Mouse (Mus musculus) layer of hippocampus, adult 9-11 months (tissue): ENCODE measurements at regions not wholly inside any gene's neighbourhood (a gene's known extent, or its start where the extent isn't known, plus 50 kb on each side); places are given as distances from the start of the nearest gene placed in this dataset.

ENCODE experiments used
- DNase-seq: peaks from one replicate; pipeline ENCODE4 v3.0.0; 2022

DNA sequence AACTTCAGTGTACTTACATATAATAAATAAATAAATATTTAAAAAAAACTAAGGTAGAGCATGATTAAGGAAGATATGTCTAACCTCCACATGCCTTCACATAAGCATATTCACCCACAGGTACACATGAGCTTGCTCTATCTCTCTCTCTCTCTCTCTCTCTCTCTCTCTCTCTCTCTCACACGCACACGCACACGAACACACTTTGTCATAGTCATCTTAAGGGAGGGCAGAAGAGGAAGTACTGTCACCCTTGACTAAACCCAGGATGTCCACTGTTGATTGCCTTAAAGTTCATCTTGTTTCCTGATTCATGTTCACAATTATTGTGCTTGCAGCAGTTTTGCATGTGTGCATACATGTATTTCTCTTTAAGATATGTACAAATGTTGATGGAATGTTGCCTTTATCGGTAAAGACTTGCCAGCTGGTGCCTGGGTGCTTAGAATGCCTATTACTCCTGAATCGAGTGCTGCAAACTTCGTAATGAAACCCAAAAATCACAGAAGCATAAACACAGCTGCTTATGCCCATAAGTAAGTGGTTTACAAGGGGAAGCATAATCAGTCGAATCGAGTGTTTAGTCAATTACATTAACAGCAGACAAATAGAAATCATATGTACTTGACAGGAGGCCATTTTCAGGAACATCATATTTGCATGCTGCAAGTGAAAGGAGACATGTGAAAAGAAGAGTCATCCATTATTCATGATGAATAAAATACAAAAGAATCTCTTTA lies 84.3 kb downstream of the Tmem168 start:
- peak; percentile 16 for DNase-seq

DNA sequence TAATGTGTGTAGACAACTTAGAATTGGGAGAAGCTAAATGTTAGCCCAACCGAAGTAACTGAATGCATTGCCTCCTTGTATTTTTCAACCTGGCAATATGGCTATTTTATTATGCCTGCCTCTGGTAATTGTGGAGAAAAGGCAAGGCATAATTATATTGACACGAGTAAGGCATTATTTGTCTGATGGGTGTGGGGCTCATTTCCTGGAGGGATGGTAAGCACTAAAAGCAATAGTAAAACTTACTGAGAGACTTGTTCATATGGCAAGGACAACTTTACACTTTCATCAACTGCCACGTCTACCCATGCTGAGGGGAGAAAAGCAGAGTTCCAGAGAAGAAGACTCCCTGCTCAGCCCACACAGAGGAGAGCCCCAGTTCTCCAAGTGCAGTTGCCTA lies 93.8 kb downstream of the Tmem168 start:
- no peak for DNase-seq

DNA sequence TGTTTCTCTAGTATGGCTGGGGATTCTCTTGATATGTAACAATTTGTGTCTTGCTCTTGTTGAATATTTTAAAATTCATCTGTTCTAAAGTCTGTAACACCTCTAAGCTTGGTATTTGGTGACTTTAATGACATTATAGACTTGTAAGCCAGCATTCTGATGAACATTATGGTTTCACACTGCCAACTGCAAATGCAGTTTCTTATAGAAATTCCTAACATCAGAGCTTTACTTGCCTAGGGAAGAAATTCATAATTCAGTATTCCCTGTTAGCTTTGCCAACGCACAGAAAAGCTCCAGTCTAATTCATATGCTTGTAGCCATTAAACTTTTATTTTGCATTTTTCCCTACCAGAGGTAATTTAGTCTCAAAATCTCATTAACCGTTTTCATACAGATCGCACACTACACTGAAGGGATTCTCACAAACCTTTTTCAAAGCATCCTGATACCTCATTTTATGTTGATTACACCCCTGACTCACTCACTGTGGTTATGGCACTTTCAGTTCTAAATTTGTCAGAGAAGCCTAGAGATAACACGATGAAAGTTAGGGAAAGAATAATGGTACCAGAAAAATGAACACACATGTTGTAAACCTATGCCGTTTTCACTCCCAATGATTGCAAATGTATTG lies 131.3 kb downstream of the Tmem168 start:
- no peak for DNase-seq

DNA sequence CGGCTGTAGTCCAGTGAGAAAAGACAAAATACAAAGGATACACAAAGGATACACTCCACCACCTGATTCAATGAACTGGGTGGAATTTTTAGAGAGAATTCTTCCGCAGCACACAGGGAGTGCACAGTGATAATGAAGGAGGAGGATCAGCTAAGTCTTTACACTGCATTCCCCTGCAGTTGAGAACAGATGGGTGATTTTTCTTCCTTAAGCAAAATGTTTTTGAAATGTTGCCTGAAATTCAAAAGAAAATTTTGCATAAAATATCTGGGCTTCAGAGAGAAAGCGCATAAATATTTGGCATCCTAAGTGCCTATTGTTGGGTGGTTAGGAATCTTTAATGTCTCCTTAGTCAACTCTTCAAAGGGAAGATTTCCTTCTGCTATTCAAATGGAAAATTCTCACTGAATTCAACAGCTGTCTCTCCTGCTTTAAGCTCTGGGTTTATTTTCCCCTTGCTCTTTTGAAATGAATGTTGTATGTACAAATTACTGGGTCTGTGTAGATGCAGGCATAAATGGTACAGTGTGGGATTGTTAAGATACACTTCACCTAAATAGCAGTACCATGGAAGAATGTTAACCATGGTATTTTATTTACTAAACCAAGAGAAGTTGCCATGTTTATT lies 158.6 kb downstream of the Tmem168 start:
- peak; percentile 17 for DNase-seq

DNA sequence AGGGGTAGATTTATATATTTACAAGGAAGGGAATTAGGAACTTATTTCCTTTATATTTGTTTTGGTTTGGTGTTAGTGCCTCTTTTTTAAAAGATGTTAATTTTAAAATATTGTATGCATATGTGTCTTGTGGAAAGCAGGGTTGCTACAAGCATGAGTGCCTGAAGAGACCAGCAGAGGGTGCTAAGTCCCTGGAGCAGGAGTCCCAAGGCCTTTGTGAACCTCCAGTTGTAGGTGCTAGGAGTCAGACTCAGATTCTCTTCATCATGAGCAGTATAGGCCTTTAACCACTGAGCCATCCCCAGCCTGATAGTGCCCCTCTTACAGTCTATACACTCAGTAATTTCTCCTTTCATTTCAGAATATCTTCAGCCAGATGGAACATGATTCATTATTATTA lies 189.0 kb upstream of the Vwde start:
- DNase-seq, result peak; percentile 3

DNA sequence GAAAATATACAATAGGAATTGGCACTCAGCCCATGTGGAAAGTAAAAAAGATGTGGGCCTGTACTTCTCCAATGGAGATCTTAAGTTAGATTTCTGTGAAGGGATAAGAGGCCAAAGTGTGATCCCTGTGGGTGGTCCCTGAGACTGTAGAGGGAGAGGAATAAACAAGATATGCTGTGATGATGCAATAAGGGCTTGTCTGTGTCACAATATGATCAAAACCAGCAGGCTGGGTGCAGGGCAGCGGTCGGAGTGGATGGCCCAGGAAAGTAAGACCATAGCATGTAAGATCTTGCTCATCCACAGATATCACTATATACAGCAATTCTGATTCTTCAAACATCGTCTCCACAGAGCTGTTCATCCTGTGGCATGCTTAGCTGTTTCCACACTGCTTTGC lies 188.3 kb upstream of the Vwde start:
- no peak for DNase-seq

DNA sequence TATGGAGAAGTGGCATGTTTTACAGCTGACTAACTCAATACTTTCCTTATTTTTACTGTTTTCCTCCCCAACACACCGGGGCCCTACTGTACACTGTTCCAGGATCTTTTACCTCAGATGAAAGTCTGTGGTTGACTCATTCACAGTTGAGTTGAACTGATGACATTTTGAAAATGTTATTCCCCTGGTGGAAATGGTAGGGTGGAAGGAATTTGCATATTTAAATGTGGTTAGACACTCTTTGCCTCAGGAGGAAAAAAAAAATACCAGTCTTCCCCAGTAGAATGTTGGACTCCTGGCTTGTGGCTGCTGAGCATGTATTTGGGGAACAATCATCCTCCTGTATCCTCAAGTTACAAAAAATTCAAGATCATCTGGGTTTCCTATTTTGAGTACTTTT lies 159.7 kb upstream of the Vwde start:
- no peak for DNase-seq

DNA sequence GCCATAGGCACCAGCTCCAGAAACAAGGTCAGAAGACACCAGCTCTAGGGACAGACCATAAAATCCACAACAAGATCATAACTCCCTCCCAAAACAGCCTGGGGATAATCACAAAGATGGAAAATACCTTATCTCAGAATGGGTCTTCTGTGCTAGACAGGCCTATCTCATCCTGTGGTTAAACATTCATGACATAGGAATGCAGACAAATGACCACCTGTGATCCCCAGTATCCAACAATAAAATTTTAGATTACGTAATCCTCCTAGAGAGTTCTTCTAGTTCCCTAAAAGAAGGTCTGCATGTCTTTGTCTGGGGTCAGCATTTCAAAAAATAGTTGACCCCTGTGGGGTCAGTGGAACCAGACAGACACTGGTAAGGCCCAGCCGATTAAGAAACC lies 158.4 kb upstream of the Vwde start:
- DNase-seq, result no peak

DNA sequence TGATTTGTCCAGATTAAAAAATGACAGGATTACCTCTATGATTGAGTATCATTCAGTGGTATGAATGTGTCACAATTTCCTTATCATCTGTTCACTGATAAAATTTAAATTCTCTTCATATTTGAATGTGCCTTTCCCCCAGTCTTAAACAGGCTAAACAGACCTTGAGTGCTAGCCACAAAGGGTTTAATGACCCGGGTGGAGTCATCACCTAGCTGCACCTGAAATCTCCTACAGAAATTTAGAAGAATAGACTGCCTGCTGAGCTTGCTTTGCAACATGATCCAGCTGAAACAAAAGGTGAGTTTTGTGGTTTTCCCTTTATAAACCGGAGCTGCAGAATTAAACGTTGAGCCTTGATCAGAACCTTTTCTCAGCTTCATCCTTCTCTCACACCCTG lies 156.1 kb upstream of the Vwde start:
- no peak for DNase-seq

DNA sequence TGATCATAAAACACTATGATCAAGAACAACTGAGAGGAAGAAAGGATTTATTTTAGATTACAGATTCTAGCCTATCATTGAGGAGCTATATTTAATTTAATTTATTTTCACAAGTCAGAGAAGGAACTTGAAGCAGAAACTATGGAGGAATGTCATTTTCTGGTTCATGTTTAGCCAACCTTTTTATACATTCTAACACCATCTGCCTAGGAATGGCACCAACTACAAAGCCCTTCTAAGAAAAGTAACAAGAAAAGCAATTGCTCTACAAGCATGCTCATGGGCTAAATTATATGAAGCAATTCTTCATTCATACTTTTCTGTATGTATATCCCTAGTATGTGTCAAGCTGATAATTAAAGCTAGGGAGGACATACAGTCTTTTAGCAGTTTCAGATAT lies 155.0 kb upstream of the Vwde start:
- DNase-seq, result no peak

DNA sequence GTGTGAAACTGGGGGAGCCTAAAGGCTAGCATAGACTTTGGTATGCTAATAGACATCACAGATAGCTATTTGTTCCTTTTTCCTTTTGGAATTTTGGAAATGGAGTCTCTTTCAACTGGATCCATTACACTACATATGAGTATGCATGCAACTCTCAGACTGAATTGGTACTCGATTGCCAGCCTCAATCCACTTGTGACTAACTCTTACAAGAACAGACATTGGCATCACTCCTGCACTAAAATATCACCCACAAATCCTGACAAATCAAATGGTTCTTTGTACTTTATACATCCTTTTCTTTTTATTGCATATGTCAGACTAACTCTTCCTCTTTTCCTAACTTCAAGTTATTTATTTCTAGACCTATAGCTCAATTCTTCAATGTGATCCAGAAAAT lies 149.1 kb upstream of the Vwde start:
- DNase-seq, result no peak

DNA sequence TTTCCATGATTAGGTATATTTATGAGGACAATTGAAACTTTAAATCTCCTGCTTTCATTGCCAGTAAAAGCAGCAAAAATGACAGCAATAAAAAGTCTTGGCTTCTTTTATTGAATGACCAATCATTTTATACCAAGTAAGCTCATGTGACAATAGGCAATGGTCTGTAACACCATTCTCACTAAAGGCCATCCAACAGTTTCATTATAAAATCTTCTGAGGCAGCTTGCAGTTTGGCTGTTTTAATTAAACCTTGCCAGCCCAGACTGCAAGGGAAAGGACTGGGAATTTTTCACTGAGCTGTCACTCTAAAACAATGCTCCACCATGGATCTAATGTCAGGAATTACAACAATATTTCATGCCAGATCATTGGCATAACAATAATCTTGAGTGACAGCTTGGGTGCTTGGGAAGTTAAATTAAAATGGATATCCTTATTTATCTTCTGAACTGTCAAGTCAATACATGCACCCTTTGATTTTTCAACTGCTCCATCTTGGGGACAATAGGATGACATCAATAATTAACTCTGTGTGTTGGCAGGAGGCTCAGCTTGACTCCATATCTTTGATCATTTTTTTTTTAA lies 145.0 kb upstream of the Vwde start:
- DNase-seq, result no peak
